Mouse (Mus musculus) cerebellum, adult 2 months (tissue): ENCODE measurements around the gene Ap4s1. TPM values are rescaled to one million over a fixed set of nuclear protein-coding genes. Genes with fewer than 3 reads are reported as not detected.

Source experiments
- DNase-seq, 2 experiments: peaks; one replicate each; pipeline ENCODE4 v3.0.0; 2021
- H3K27ac ChIP-seq: fragments of 200-500 bp; 2 replicates; pipeline ENCODE4 v1.5.1; 2012; ENCODE audit warnings: low read length, control low read depth, inconsistent platforms; ENCODE audit not compliant: insufficient read depth
- H3K27me3 ChIP-seq: fragments of 200-500 bp; 2 replicates; pipeline ENCODE4 v1.6.1; 2012; ENCODE audit warnings: inconsistent platforms, mild to moderate bottlenecking, low read length, moderate library complexity; ENCODE audit not compliant: control insufficient read depth, insufficient read depth
- H3K4me1 ChIP-seq: fragments of 200-500 bp; 2 replicates; pipeline ENCODE4 v1.6.1; 2011; ENCODE audit warnings: low read length; ENCODE audit not compliant: control insufficient read depth, insufficient read depth
- H3K4me3 ChIP-seq: fragments of 200-500 bp; replicated peaks from 2 replicates; pipeline ENCODE3; 2011; ENCODE audit warnings: mild to moderate bottlenecking, low read depth, low read length, control low read depth; ENCODE audit not compliant: insufficient read depth
- CTCF ChIP-seq: fragments of 200-500 bp; IDR thresholded peaks from 2 replicates; pipeline ENCODE4 v1.5.1; 2011; ENCODE audit warnings: low read depth, mild to moderate bottlenecking, control low read depth, low read length, moderate library complexity, borderline replicate concordance; ENCODE audit not compliant: insufficient read depth
- POLR2A ChIP-seq: fragments of 200-500 bp; IDR thresholded peaks from 2 replicates; pipeline ENCODE4 v1.6.1; 2011; ENCODE audit warnings: low read length, control low read depth, borderline replicate concordance; ENCODE audit not compliant: insufficient read depth
- WGBS: fragments of 180-500 bp; shearing (Covaris S2); methylation state at CpG from one replicate; pipeline ENCODE4 v1.1.7; 2018; 5-methylcytosine and 5-hydroxymethylcytosine counted together
- polyA plus RNA-seq: library from polyadenylated mRNA; depleted of rRNA; stranded (reverse); fragments of >200 nt; gene quantifications from 2 replicates; pipeline ENCODE4 v1.2.3, GENCODE M21; 2012; rRNA removed

The Ap4s1 gene
- polyA plus RNA-seq, 1 experiment, result 61.6 TPM

DNA sequence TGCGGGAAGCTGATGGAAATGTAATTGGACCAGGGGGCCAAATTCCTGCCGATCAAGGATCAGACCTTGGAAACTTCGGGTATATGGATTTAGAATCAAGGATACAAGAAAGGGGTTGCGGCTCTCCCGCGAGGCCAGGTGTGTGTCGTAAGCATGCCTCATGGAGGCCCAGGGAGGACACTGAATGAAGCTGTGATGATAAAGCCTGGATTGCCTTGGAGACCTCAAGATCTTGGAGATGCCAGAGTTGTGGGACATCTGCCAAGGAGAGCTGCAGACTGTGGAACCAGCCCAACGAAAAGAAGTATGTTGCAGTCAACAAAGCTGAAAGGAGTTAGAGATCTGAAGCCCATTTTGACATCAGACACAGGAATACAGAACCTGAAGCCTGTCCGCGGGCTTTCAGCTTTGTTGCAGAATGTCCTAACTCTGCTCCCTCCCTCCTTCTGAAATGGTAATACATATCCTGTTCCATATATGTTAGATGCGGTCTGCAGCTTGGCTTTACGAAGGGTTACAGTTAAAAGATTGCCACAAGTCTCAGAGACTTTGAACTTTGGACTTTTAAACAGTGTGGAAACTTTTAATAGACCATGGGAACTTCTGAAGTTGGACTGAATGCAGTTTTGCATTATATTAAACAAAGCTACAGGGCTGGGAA lies 65.2 kb downstream of the Ap4s1 start:
- H3K4me1 ChIP-seq, result no peaks in the 10 kb centered on the region
- TF ChIP-seq CTCF, result no peak
- TF ChIP-seq POLR2A, result no peak
- DNase-seq, result no peak
- H3K27ac ChIP-seq, result no peak overlapping the region
- H3K4me3 ChIP-seq, result no peak overlapping the region
- H3K27me3 ChIP-seq, result no peaks in the 10 kb centered on the region
- 89% methylated on average over 12 of the region's 12 CpGs for WGBS

DNA sequence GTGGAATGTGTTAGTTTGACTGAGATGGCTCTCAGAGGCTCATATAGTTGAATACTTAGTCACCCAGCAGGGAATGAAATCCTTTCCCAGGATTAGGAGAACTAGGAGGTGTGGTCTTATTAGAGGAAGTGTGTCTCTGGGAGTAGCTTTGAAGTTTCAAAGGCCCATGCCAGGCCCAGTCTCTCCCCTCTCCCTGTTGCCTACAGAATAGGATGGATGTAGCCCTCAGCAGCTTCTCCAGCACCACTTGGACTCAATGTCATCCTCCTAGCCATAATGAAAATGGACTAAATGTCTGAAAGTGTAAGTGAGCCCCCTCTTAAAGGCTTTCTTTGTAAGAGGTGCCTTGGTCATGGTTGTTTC lies 65.7 kb downstream of the Ap4s1 start:
- H3K4me1 ChIP-seq, result no peaks in the 10 kb centered on the region
- no peak for DNase-seq
- H3K27me3 ChIP-seq, result no peaks in the 10 kb centered on the region
- TF ChIP-seq CTCF (no peak), POLR2A (no peak)
- H3K4me3 ChIP-seq, result no peak overlapping the region
- no peak overlapping the region for H3K27ac ChIP-seq

DNA sequence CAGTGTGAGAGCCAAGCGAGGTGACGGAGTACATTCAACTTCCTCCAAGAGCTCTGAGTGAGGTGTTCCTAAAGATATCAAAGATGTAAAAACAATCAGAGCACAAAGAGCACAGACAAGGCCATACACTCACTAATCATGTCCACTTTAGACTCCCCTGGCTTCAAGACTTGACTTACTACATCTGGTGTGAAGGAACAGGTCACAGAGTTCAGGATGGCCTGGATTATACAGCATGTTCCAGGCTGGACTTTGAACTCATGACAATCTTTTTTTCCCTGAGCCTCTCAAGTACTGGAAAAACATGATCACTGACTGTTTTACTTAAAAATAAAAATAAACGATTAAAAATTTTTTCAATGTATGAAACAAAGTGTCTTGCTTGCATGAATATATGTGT lies 68.5 kb downstream of the Ap4s1 start:
- TF ChIP-seq CTCF (no peak), POLR2A (no peak)
- DNase-seq, result no peak
- H3K4me3 ChIP-seq, result no peak overlapping the region
- H3K27me3 ChIP-seq, result no peaks in the 10 kb centered on the region
- 99% methylated on average over 3 of the region's 3 CpGs for WGBS
- no peak overlapping the region for H3K27ac ChIP-seq
- H3K4me1 ChIP-seq, result no peaks in the 10 kb centered on the region

DNA sequence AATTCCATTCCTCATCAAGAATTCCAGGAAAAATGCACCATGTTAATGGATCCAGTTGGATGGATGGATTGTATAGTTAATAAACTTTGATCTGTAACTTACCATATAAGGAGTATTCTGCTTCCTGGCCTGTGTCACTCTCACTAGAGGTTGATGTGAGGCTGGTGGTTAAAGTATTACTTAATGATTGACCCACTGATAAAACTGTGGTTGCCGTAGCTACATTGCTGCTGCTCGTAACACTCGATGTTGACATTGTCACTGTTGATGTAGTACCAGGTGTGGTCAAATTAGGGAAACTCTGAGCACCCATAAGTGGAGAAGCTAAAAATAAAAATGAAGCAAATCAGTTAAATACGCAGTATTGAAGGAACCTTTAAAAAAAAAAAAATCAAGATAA lies 76.6 kb downstream of the Ap4s1 start:
- TF ChIP-seq CTCF (no peak), POLR2A (no peak)
- 95% methylated on average over 4 of the region's 4 CpGs for WGBS
- no peak for DNase-seq
- H3K27ac ChIP-seq, result no peak overlapping the region
- no peak overlapping the region for H3K4me3 ChIP-seq
- no peaks in the 10 kb centered on the region for H3K4me1 ChIP-seq
- H3K27me3 ChIP-seq, result no peaks in the 10 kb centered on the region

DNA sequence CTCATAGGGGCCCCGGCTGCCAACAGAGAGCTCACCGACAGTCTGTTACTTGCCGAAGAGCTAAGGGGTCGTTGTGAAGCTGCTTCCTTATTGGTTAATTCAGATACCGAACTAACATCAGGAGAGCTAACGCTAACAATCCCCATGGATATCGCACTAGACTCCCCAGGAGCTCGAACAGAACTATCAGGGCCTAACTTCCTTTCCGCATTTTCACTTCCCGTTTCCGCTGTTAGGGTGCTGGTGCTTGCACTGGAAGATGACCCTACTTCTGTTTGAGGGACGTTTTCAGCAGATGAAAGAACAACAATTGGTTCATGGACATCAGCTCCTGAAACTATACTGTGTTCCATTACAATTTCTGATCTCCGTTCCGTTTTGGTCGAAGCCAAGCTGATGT lies 77.9 kb downstream of the Ap4s1 start:
- DNase-seq, result no peak
- H3K27ac ChIP-seq, result no peak overlapping the region
- no peaks in the 10 kb centered on the region for H3K27me3 ChIP-seq
- TF ChIP-seq CTCF (no peak), POLR2A (no peak)
- WGBS, result 95% methylated on average over 15 of the region's 15 CpGs
- H3K4me3 ChIP-seq, result no peak overlapping the region
- no peaks in the 10 kb centered on the region for H3K4me1 ChIP-seq

DNA sequence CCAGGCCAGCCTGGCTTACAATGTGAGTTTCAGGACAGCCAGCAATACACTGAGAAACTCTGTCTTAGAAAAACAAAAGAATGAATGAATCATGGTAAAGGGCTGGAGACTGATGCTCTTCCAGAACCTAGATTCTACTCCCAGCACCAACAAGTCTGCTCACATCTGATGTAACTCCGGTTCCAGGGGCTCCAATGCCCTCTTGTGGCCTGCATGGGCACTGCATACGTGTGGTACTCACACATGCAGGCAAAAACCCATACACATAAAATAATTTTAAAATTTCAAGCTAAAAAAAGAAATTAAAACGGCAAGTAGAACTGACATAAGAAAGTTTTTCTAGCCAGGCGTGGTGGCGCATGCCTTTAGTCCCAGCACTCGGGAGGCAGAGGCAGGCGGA lies 94.0 kb downstream of the Ap4s1 start:
- H3K4me3 ChIP-seq, result no peak overlapping the region
- TF ChIP-seq POLR2A, result no peak
- peak; percentile 38; the same call in 1 of the 2 replicates for TF ChIP-seq CTCF
- WGBS, result 93% methylated on average over 7 of the region's 7 CpGs

More for the DNA sequence above, 94.0 kb downstream of the Ap4s1 start:
- Histone ChIP-seq H3K4me1 (no peaks in the 10 kb centered on the region; the same call in 1 of the 2 replicates), H3K27ac (no peak overlapping the region), H3K27me3 (no peaks in the 10 kb centered on the region)
- no peak for DNase-seq

Other genes with a start within 250 kb of the Ap4s1 start
- 8.2 and 8.7 TPM in 2 replicates for gene Coch, start 97.7 kb upstream of the Ap4s1 start, polyA plus RNA-seq
- 77.4 and 83.8 TPM in 2 replicates for gene Strn3, start 864 bp downstream of the Ap4s1 start, polyA plus RNA-seq
- gene Hectd1, start 138.5 kb downstream of the Ap4s1 start, polyA plus RNA-seq, result 39.4 and 41.9 TPM in 2 replicates